Mouse (Mus musculus) left cerebral cortex, postnatal 14 days (tissue): ENCODE measurements around the gene Glmp. TPM values are rescaled to one million over a fixed set of nuclear protein-coding genes. Genes with fewer than 3 reads are reported as not detected.
"Not testable (repeated sequence)": the region's sequence is repeated elsewhere in the genome, so short reads cannot be mapped to it uniquely, and the experiment has no call there.

Experiments
- DNase-seq, 2 experiments: peaks; one replicate each; pipeline ENCODE4 v3.0.0; 2021 to 2022; ENCODE audit warnings: low spot score in 2 of 2, mixed read lengths in 1 of 2
- intact Hi-C: fragments of 180-260 bp; cut with DNase I; formaldehyde crosslinking; loops from one replicate; pipeline ENCODE4 v1.15.1; 2025
- long read RNA-seq, 2 experiments: library from polyadenylated mRNA; stranded (forward); transcript quantifications; one replicate each; pipeline ENCODE4 v2.0.0; 2021
- total RNA-seq, 2 experiments: library from RNA; stranded (reverse); gene quantifications; 2 replicates each; pipeline ENCODE4 v1.2.3; 2021

Gene Glmp
- 10 to 100 TPM; 84.4 to 93.6 TPM for total RNA-seq
- long read RNA-seq, experiment 1, full-length matches to known transcripts, result 66 of 71 reads
- long read RNA-seq, experiment 1, partial matches to known transcripts, result 2 of 71 reads
- long read RNA-seq, experiment 1, other reads (novel, unspliced or antisense), result 3 of 71 reads
- long read RNA-seq, experiment 2, full-length matches to known transcripts, result 54 of 54 reads
- long read RNA-seq, experiment 2, partial matches to known transcripts, result 0 of 54 reads
- long read RNA-seq, experiment 2, other reads (novel, unspliced or antisense), result 0 of 54 reads

GRCm38 (mm10) chr3:88324951-88325405, at the start of gene Glmp:
Glmp (plus strand) TSS chr3:88325023.
- peak; percentile 54 to 61 for DNase-seq
- intact Hi-C loops, result no loop called here

- intact Hi-C loops, result no loop called here
- no peak for DNase-seq
Observed at GRCm38 (mm10) chr3:88276121-88276520, 48.7 kb upstream of the Glmp start.

DNA sequence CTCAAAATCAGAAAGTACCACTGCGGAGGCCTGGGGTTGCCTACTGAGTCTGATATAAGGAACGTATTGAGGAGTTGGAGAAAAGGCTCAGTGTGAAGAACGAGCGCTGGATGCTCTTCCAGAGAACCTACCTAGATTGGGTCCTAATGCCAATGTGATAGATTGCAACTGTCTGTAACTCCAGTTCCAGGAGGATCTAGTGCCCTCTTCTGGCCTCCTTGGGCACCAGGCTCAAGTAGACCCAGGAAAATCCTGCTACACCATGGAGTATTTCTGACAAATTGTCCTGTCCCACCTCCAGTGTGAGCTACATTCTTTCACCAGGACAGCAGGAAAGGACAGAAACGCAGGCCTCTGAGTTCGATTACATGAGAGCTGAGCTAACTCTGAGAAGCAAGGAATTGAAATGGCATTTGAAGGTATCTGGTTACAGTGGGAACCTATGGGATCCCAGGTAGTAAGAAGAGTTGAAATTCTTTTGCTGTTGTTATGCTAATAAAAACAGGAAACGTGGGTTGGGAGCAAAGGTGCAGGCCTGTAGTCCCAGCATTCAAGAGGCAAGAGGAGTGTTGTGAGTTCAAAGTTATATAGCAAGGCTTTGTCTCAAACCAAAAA, 48.2 kb upstream of the Glmp start:
- intact Hi-C loops, result no loop called here
- DNase-seq, result peak; percentile 17 to 32

DNA sequence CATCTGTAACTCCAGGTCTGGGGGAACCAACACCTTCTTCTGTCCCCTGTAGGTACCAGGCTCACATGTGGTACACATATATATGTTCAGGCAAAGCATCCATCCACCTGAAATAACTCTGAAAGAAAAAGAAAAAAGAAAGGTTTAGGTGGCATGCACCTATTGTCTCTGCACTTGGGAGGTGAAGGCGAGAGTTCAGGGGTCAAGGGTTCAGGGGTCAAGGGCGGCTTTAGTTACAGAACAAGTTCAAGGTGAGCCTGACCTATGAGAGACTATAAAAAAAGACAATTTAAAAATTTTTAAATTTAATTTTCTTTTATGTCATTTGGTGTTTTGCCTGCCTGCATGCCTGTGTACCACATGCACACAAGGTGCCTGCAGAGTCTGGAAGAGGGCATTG, 44.8 kb upstream of the Glmp start:
- DNase-seq, result no peak
- intact Hi-C loops, result loop anchor here (5.0 kb wide), 1 partner anchor 33 kb away; no protein-coding TSS in a partner anchor

- intact Hi-C loops, result loop anchor here (5.0 kb wide), 1 partner anchor 34 kb away; no protein-coding TSS in a partner anchor
- DNase-seq, result not testable (repeated sequence)
Observed at GRCm38 (mm10) chr3:88281141-88281916, 43.5 kb upstream of the Glmp start.

DNA sequence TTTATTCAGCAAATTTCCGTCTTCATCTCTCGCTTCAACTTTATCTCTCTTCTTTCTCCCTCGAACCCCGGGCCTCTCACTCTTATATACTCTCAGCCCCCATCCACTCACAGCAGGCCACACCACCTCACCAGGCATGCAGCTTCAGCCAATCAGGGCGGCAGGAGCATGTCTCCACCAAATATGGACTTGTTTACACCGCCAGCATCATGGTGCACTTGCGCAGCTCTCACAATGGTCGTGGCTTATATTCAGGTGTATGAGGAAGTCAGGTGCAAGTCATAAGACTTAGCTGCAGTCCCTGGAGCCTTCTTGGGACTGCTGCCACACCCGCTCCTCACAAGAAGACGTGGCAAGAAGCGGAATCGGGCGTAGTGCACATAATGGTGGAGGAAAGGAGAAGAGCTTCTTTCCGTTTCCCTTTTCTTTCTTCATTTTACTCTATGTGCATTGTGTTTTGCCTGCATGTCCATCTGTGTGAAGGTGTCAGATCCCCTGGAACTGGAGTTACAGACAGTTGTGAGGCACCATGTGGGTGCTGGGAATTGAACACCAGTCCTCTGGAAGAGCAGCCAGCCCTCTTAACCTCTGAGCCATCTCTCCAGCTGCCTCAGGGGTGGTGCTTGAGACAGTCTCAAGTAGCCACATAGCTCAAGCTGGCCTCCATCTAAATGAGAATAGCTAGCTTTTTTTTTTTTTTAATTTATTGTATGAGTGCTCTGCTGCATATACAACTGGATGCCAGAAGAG, 39.8 kb upstream of the Glmp start:
- intact Hi-C loops, result loop anchor here (5.0 kb wide), 1 partner anchor 38 kb away; no protein-coding TSS in a partner anchor
- not testable (repeated sequence) for DNase-seq

DNA sequence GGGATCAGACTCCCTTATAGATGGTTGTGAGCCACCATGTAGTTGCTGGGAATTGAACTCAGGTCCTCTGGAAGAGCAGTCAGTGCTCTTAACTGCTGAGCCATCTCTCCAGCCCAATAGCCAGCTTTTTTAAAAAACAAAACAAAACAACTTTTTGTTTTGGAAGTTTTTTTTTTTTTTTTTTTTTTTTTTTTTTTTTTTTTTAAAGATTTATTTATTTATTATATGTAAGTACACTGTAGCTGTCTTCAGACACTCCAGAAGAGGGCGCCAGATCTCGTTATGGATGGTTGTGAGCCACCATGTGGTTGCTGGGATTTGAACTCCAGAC, 39.3 kb upstream of the Glmp start:
- intact Hi-C loops, DNase-seq: not testable (repeated sequence)

DNA sequence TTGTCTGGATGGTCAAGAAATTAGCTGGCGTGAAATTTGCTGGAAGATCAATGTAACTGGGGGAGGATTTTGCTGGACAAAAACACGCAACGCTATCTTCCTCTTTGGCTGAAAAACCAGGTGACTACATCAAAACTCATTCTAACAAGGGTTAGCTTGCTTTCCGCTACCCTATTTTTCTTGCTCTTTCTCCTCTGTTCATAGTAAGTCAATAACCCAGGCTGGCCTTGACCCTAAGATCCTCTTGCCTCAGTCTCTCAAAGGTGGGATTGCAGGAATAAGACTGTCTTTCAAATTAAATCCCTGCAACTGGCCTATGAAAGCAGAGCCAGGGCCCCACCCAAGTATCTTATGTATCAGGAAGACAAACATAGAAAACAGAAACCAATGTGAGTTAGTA, 37.7 kb upstream of the Glmp start, which contains the start of gene Gm38392:
Gene Gm38392, minus strand, starts transcription at position 101 of the 400 bp plus-strand sequence.
- no peak for DNase-seq
- intact Hi-C loops, result no loop called here

DNA sequence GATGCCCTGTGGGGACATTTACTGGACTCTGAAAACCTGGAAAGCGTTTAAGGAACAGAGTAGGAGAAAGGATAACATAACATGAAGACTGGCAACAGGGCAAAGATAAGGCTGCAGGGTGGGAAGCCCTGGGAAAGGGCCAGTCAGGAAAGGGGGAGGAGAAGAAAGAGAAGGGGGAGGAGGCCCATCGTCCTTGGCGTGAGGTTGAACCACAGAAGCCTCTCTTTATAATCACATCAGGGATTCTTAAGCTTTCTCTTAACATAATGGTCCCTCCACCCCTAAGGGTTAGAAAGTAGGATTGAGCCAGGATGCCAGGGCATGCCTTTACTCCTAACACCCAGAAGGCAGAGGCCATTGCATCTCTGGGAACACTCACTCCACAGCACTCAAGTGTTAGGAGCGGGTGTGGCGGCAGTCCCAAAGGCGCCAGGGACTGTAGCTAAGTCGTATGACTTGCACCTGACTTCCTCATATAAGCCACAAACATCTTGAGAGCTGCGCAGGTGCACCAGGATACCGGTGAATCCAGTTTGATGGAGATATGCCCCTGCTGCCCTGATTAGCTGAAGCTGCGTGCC, 36.6 kb upstream of the Glmp start:
- intact Hi-C loops, DNase-seq: not testable (repeated sequence)

GRCm38 (mm10) chr3:88291970-88292369, 32.9 kb upstream of the Glmp start:
- intact Hi-C loops, result loop anchor here (5.0 kb wide), 1 partner anchor 100 kb away; no protein-coding TSS in a partner anchor
- DNase-seq, result peak; percentile 12 to 28

- intact Hi-C loops, DNase-seq: not testable (repeated sequence)
Observed at GRCm38 (mm10) chr3:88295272-88295671, 29.6 kb upstream of the Glmp start.

GRCm38 (mm10) chr3:88296110-88296560, 28.7 kb upstream of the Glmp start:
- peak in 1 of 2 experiments; percentile 22 for DNase-seq
- intact Hi-C loops, result no loop called here

GRCm38 (mm10) chr3:88296561-88297318, 28.1 kb upstream of the Glmp start, which contains the start of the genes Tsacc and Cct3:
Tsacc (minus strand) TSS chr3:88296999.
Cct3 (plus strand) TSS chr3:88297116.
- intact Hi-C loops, result no loop called here
- DNase-seq, result peak; percentile 98 to 99

DNA sequence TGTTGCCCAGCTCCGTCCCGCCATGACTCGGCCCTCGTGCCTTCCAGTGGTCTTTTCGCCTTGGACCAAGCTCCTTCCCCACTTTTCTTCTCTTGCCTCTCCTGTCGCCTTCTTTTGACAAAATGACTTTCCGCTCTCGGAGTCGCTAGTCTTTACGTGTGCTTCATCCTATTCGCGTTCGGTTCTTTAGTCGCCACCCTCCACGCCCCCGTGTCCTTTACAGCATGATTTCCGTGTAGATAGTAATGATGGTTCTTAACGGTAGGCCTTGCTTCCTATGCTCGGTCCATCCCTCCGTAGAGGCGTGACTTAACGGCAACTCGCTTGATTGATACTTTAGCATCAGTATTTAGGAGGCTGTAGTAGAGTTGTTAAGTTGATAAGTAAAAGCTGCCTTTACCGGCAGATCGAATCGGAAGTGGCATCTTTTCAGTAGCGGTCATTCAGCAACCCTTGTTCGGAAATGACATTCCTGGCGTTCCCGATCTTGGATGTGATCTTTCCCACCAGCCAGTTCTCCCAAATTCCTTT, 27.4 kb upstream of the Glmp start:
- DNase-seq, result peak; percentile 60 to 73
- intact Hi-C loops, result no loop called here

DNA sequence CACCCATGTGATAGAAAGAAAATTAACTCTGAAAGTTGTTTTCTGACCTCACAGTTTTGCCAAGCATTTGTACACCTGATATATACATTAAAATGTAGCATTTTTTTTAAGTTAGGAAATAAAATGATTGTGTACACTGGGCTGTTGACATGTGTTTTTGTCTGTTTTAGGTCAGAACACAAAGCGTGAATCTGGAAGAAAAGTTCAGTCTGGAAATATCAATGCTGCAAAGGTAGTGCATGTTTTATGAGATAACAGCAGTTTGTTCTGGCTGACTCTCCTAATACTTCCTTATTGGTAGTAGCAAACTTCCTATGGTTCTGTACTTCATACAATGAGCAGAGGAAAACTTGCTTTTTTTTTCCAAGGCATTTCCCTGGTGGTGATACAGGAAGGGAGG, 25.7 kb upstream of the Glmp start:
- intact Hi-C loops, result no loop called here

DNA sequence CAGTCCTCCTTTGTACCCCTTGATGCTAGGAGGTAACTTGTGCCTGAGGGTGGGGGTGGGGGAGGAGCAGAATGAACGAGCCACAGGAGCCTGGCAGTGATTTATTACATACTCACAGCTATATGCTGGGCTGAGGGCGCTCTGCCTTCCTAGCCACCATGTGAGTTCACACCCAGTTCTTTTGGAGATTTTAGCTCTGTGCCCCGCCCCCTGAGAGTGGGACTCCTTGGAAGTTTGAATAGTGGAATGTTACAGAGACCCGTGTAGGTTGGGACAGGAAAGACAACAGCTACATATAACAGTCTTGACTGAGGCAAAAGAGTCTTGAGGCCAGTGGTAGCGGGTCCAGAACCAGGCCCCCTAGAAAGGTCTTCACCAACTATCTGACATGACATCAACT, 4.1 kb downstream of the Glmp start:
- DNase-seq, result no peak
- intact Hi-C loops, result no loop called here

More for the DNA sequence above, 25.7 kb upstream of the Glmp start:
- DNase-seq, result no peak

- intact Hi-C loops, result no loop called here
- DNase-seq, result no peak
Observed at GRCm38 (mm10) chr3:88331282-88331681, 6.5 kb downstream of the Glmp start.
